Mouse (Mus musculus): ENCODE measurements around the gene Gm49337. TPM values are rescaled to one million over a fixed set of nuclear protein-coding genes. Genes with fewer than 3 reads are reported as not detected.
A peak's percentile ranks its signal among the peaks of the same experiment; 100 is the strongest.

Gm49337 gene
- polyA plus RNA-seq, 1 experiment from 2014 or later, result not detected

- no peak within 1 kb of the TSS for H3K4me3 ChIP-seq
- no peaks in the 10 kb centered on the region for H3K36me3 ChIP-seq
- H3K9me3 ChIP-seq (replicated peaks), result no peaks in the 10 kb centered on the region
- no peaks in the 10 kb centered on the region for H3K27me3 ChIP-seq (ENCODE audit: low read depth, poor library complexity, severe bottlenecking)
- WGBS, result 30% methylated on average over 7 of the region's 7 CpGs
- DNase-seq (ENCODE audit: low spot score), result no peak
- peaks cover 22% of the 10 kb centered on the region for H3K4me1 ChIP-seq
- H3K27ac ChIP-seq, result no peak within 1 kb of the TSS
Measured at GRCm38 (mm10) chr4:116167404-116167803, 5.8 kb upstream of the Gm49337 start, which contains the start of gene Tspan1. TSS of gene Tspan1 (minus strand) at chr4:116167601.

DNA sequence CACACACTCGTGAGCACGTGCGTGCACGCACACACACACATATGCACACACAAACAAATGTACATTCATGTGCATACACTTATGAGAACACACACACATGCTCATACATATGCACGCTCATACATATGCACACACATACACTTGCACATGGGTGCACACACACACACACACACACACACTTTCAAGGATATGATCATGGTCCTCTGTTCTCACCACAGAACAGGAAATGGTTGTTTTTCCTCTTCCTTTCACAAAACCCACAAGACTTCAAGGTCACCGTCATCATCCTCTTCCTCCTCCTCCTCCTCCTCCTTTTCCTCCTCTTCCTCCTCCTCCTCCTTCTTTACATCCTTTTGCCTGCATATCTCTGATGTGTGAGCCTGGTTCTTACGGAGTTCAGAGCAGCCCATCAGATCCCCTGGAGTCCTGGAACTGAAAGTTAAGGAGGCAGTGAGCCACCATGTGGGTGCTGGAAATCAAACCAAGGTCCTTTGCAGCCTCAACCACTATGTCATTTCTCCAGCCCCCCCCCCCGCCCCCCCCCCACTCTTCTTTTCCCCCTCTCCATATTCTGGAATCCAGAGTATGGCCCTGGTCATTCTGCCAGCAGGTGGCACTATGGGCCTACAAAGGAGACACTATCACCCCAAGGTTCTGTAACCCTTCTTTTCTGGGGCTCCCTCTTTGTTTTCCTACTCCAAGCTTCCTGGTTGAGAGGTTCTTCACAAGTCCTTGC is 4.4 kb upstream of the Gm49337 start:
- Histone ChIP-seq H3K27ac (no peak overlapping the region), H3K27me3 (ENCODE audit: low read depth, poor library complexity, severe bottlenecking) (no peaks in the 10 kb centered on the region), H3K4me3 (no peak overlapping the region), H3K36me3 (no peaks in the 10 kb centered on the region), H3K4me1 (peaks cover 26% of the 10 kb centered on the region), H3K9me3 (replicated peaks) (no peaks in the 10 kb centered on the region)
- WGBS, result 83% methylated on average over 7 of the region's 8 CpGs
- DNase-seq (ENCODE audit: low spot score), result peak; percentile 77

GRCm38 (mm10) chr4:116169353-116169672 is 3.9 kb upstream of the Gm49337 start:
- no peak overlapping the region for H3K27ac ChIP-seq
- no peak overlapping the region for H3K4me3 ChIP-seq
- H3K9me3 ChIP-seq (replicated peaks), result no peaks in the 10 kb centered on the region
- DNase-seq (ENCODE audit: low spot score), result no peak
- H3K36me3 ChIP-seq, result no peaks in the 10 kb centered on the region
- WGBS, result 84% methylated on average over 3 of the region's 3 CpGs
- H3K27me3 ChIP-seq (ENCODE audit: low read depth, poor library complexity, severe bottlenecking), result no peaks in the 10 kb centered on the region
- H3K4me1 ChIP-seq, result peaks cover 28% of the 10 kb centered on the region

DNA sequence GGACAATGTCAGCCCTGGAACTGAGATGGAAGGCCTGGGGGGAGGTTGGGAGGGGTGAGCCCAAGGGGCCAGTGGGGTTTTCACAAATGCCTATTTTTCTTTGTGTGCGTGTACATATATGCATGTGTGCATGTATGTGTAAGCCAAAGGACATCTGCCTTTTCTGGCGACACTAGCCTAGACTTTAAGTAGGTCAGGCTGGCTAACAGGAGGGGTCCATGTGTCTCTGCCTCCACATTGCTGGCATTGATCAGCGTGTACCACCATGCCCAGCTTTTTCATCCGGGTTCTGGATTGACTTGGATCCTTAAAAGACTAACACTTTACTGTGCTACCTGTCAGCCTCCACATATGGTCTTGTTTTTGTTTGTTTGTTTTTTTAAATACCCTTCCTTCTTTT is 568 bp downstream of the Gm49337 start:
- Histone ChIP-seq H3K9me3 (replicated peaks) (no peaks in the 10 kb centered on the region), H3K4me3 (no peak overlapping the region), H3K4me1 (peaks cover 32% of the 10 kb centered on the region), H3K27ac (no peak overlapping the region), H3K27me3 (ENCODE audit: low read depth, poor library complexity, severe bottlenecking) (no peaks in the 10 kb centered on the region), H3K36me3 (no peaks in the 10 kb centered on the region)
- DNase-seq (ENCODE audit: low spot score), result no peak
- 87% methylated on average over 4 of the region's 4 CpGs for WGBS

GRCm38 (mm10) chr4:116174466-116175116 is 1.4 kb downstream of the Gm49337 start:
- H3K4me1 ChIP-seq, result peaks cover 32% of the 10 kb centered on the region
- H3K4me3 ChIP-seq, result no peak overlapping the region
- DNase-seq (ENCODE audit: low spot score), result no peak
- 44% methylated on average over 6 of the region's 6 CpGs for WGBS
- no peaks in the 10 kb centered on the region for H3K27me3 ChIP-seq (ENCODE audit: low read depth, poor library complexity, severe bottlenecking)
- no peaks in the 10 kb centered on the region for H3K36me3 ChIP-seq
- peak overlapping the region; percentile 17; the same call in 1 of the 2 replicates for H3K27ac ChIP-seq
- no peaks in the 10 kb centered on the region for H3K9me3 ChIP-seq (replicated peaks)

- Histone ChIP-seq H3K4me1 (peaks cover 35% of the 10 kb centered on the region), H3K27me3 (ENCODE audit: low read depth, poor library complexity, severe bottlenecking) (no peaks in the 10 kb centered on the region), H3K27ac (peak overlapping the region; percentile 17; the same call in 1 of the 2 replicates), H3K36me3 (no peaks in the 10 kb centered on the region), H3K4me3 (no peak overlapping the region), H3K9me3 (replicated peaks) (no peaks in the 10 kb centered on the region)
- no peak for DNase-seq (ENCODE audit: low spot score)
Measured at GRCm38 (mm10) chr4:116175136-116175535, 2.0 kb downstream of the Gm49337 start.

DNA sequence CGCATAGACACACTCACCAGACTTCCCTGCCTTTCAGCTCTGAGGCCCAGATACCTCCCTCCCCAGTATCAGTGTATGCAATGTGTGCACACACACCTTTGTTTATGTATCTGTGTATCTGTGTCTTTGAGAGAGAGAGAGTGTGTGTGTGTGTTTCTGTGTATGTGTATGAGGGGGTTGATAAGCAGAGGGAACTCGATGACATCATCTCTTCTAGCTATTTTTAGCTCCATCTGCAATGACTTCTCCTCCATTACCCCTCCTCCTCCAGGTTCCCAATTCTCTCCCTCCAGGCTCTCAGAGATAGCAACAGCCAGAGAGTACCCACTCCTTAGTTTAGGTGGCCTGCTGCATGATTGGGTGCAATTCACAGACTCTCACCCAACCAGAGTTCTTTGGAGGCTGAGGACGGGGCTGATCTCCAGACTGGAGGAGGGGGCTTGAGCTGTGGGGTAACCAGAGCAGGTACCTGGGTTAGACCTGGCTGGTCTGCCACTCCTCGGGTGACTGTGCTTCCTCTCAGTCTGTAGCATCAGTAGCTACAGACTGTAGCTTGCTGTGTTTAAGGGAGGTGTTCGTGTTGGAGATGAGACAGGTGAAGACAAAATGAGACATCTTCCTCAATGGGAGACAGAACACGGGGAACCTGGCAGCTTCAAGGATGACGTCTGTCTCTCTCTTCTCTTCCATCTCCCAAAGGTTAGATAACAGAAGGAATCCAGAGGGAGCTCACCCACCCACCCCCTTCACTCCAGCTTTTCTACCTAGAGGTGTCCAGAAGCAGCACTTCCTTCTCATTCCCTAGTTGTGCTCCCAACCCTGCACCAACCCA is 2.7 kb downstream of the Gm49337 start:
- Histone ChIP-seq H3K27ac (peak overlapping the region; percentile 63), H3K36me3 (no peaks in the 10 kb centered on the region), H3K4me1 (peaks cover 35% of the 10 kb centered on the region), H3K4me3 (peak overlapping the region; percentile 21; the same call in 1 of the 2 replicates), H3K9me3 (replicated peaks) (no peaks in the 10 kb centered on the region), H3K27me3 (ENCODE audit: low read depth, poor library complexity, severe bottlenecking) (no peaks in the 10 kb centered on the region)
- WGBS, result 70% methylated on average over 7 of the region's 7 CpGs
- DNase-seq (ENCODE audit: low spot score), result no peak

DNA sequence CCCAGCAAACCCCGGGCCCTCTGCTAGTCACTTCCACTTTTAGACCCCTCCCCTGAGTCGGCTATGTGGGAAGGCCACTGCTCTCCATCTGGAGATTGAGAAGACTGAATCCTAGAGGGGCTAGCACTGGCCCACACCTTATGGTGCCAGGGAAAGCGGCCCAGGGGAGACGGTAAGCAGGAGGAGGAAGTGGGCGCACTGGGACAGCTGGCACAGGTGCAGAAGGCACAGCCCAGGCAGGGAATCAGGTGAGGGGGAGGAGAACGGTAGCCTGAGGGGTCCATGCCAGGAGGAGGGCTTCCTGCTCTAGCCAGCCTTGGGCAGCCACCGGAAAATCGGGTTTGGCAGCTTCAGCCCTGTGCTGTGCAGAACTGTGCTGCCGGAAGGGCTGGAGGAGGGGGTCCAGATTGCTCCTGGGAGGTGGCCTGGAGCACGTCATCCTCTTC is 3.4 kb downstream of the Gm49337 start:
- peak overlapping the region; percentile 21; the same call in 1 of the 2 replicates for H3K4me3 ChIP-seq
- H3K9me3 ChIP-seq (replicated peaks), result no peaks in the 10 kb centered on the region
- no peaks in the 10 kb centered on the region for H3K36me3 ChIP-seq
- DNase-seq (ENCODE audit: low spot score), result peak; percentile 68
- peaks cover 35% of the 10 kb centered on the region for H3K4me1 ChIP-seq
- peak overlapping the region; percentile 63 for H3K27ac ChIP-seq
- WGBS, result 30% methylated on average over 10 of the region's 10 CpGs
- no peaks in the 10 kb centered on the region for H3K27me3 ChIP-seq (ENCODE audit: low read depth, poor library complexity, severe bottlenecking)

DNA sequence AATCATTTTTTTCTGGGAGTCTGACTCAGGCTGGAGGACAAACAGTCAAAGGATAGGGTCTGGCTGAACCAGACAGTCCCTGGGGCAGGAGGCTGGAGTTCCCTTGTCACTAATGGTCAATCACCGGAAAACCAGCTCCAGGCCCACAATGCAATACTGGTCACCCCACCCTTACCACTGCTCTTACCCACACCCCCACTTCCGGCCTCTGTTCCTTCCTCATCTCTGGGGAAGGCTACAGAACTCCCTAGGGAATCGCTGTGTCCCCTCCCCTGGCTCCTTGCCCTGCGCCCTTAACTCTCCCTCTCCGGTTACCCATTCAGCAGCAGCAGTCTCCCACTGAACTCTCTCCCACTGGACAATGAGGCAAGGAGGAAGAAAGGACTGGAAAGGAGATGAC is 4.0 kb downstream of the Gm49337 start:
- WGBS, result 43% methylated on average over 5 of the region's 5 CpGs
- Histone ChIP-seq H3K9me3 (replicated peaks) (no peaks in the 10 kb centered on the region), H3K4me3 (no peak overlapping the region), H3K27me3 (ENCODE audit: low read depth, poor library complexity, severe bottlenecking) (peaks cover 4% of the 10 kb centered on the region; the same call in 1 of the 2 replicates), H3K4me1 (peaks cover 38% of the 10 kb centered on the region), H3K36me3 (no peaks in the 10 kb centered on the region), H3K27ac (peak overlapping the region; percentile 72)
- DNase-seq (ENCODE audit: low spot score), result no peak

- Histone ChIP-seq H3K27ac (no peak overlapping the region), H3K9me3 (replicated peaks) (no peaks in the 10 kb centered on the region), H3K4me1 (peaks cover 23% of the 10 kb centered on the region), H3K36me3 (no peaks in the 10 kb centered on the region), H3K4me3 (no peak overlapping the region), H3K27me3 (ENCODE audit: low read depth, poor library complexity, severe bottlenecking) (peaks cover 4% of the 10 kb centered on the region; the same call in 1 of the 2 replicates)
- no peak for DNase-seq (ENCODE audit: low spot score)
- WGBS, result 50% methylated on average over 3 of the region's 3 CpGs
Measured at GRCm38 (mm10) chr4:116182079-116182478, 8.9 kb downstream of the Gm49337 start.

DNA sequence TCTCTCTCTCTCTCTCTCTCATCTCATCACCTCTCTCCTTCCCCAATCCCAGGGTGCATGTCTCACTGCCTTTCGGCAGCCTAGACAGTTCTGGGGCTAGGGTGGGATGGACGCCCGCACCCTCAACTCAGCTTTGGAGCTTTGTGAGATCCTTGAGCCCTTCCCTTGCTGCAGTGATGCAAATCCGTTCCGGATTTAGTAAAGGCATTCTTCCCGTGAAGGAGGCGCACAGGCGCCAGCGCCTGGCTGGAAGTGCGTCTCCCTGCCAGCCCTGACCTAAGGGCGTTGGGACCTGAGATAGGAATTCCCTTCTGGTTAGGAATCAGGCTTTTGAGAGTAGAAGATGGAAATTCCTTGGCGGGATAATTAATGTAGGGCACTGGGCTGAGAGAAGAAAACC is 9.6 kb downstream of the Gm49337 start:
- peak overlapping the region; percentile 16 for H3K4me3 ChIP-seq
- H3K9me3 ChIP-seq (replicated peaks), result no peaks in the 10 kb centered on the region
- H3K27me3 ChIP-seq (ENCODE audit: low read depth, poor library complexity, severe bottlenecking), result peaks cover 4% of the 10 kb centered on the region; the same call in 1 of the 2 replicates
- peak overlapping the region; percentile 7; the same call in 1 of the 2 replicates for H3K27ac ChIP-seq
- H3K36me3 ChIP-seq, result no peaks in the 10 kb centered on the region
- 6% methylated on average over 12 of the region's 12 CpGs for WGBS
- peaks cover 19% of the 10 kb centered on the region for H3K4me1 ChIP-seq
- DNase-seq (ENCODE audit: low spot score), result no peak

- peaks cover 14% of the 10 kb centered on the region for H3K4me1 ChIP-seq
- no peaks in the 10 kb centered on the region for H3K36me3 ChIP-seq
- WGBS, result 85% methylated on average over 4 of the region's 4 CpGs
Measured at GRCm38 (mm10) chr4:116185083-116185482, 11.9 kb downstream of the Gm49337 start.

More at GRCm38 (mm10) chr4:116185083-116185482, 11.9 kb downstream of the Gm49337 start:
- Histone ChIP-seq H3K4me3 (no peak overlapping the region), H3K27me3 (ENCODE audit: low read depth, poor library complexity, severe bottlenecking) (peaks cover 4% of the 10 kb centered on the region; the same call in 1 of the 2 replicates), H3K9me3 (replicated peaks) (no peaks in the 10 kb centered on the region), H3K27ac (no peak overlapping the region)
- no peak for DNase-seq (ENCODE audit: low spot score)
